Mouse (Mus musculus) spleen, adult 2 months (tissue): Measurements from ENCODE around the gene Pde4d. TPM values are rescaled to one million over a fixed set of nuclear protein-coding genes. Genes with fewer than 3 reads are reported as not detected.

Experiments
- DNase-seq, 2 experiments: peaks; one replicate each; pipeline versions ENCODE4 v3.0.0 to v3.0.0-alpha.2; 2012 to 2021; ENCODE audit warnings: low spot score in 2 of 2, low read depth in 1 of 2
- H3K27ac ChIP-seq: fragments of 200-500 bp; 2 replicates; pipeline ENCODE4 v1.5.1; 2012; ENCODE audit warnings: low read length, inconsistent platforms; ENCODE audit not compliant: insufficient read depth
- H3K27me3 ChIP-seq: fragments of 200-500 bp; 2 replicates; pipeline ENCODE4 v1.6.1; 2012; ENCODE audit warnings: mild to moderate bottlenecking, moderate library complexity, low read length, inconsistent platforms; ENCODE audit not compliant: control insufficient read depth, insufficient read depth
- H3K36me3 ChIP-seq: fragments of 200-500 bp; 2 replicates; pipeline ENCODE4 v1.6.1; 2012; ENCODE audit warnings: mild to moderate bottlenecking, low read length, inconsistent platforms; ENCODE audit not compliant: control insufficient read depth, insufficient read depth
- H3K4me1 ChIP-seq: fragments of 200-500 bp; 2 replicates; pipeline ENCODE4 v1.6.1; 2011; ENCODE audit warnings: inconsistent platforms; ENCODE audit not compliant: control insufficient read depth, insufficient read depth, insufficient read length
- H3K4me3 ChIP-seq: fragments of 200-500 bp; 2 replicates; pipeline ENCODE4 v1.5.1; 2011; ENCODE audit warnings: mild to moderate bottlenecking, inconsistent platforms; ENCODE audit not compliant: insufficient read depth, insufficient read length; ENCODE audit errors: extremely low read depth
- CTCF ChIP-seq: fragments of 200-500 bp; IDR thresholded peaks from 2 replicates; pipeline ENCODE4 v1.5.1; 2011; ENCODE audit warnings: mild to moderate bottlenecking, inconsistent platforms; ENCODE audit not compliant: insufficient read depth, insufficient read length, insufficient replicate concordance; ENCODE audit errors: extremely low read depth
- POLR2A ChIP-seq: fragments of 200-500 bp; IDR thresholded peaks from 2 replicates; pipeline ENCODE4 v1.6.1; 2011; ENCODE audit warnings: low read depth, low read length, inconsistent platforms
- WGBS: fragments of 180-500 bp; shearing (Covaris S2); methylation state at CpG from one replicate; pipeline ENCODE4 v1.1.7; 2018; 5-methylcytosine and 5-hydroxymethylcytosine counted together
- polyA plus RNA-seq: library from polyadenylated mRNA; depleted of rRNA; stranded (reverse); fragments of >200 nt; gene quantifications from 2 replicates; pipeline ENCODE4 v1.2.3, GENCODE M21; 2012

The Pde4d gene
- polyA plus RNA-seq, 1 experiment, result 4.8 TPM

- Histone ChIP-seq H3K27me3 (no peaks in the 10 kb centered on the region), H3K36me3 (no peaks in the 10 kb centered on the region), H3K27ac (no peak overlapping the region), H3K4me1 (no peaks in the 10 kb centered on the region), H3K4me3 (no peak overlapping the region)
- WGBS, result 76% methylated on average over 12 of the region's 12 CpGs
- no peak for DNase-seq
- TF ChIP-seq CTCF, result no peak
- no peak for TF ChIP-seq POLR2A
Observed at GRCm38 (mm10) chr13:109558341-109559257, 1108.9 kb downstream of the Pde4d start.

- Histone ChIP-seq H3K27me3 (no peaks in the 10 kb centered on the region), H3K4me3 (no peak overlapping the region), H3K27ac (no peak overlapping the region), H3K4me1 (no peaks in the 10 kb centered on the region), H3K36me3 (no peaks in the 10 kb centered on the region)
- TF ChIP-seq POLR2A (no peak), CTCF (no peak)
- DNase-seq, result no peak
- 70% methylated on average over 4 of the region's 4 CpGs for WGBS
Observed at GRCm38 (mm10) chr13:109560261-109560660, 1110.5 kb downstream of the Pde4d start.

GRCm38 (mm10) chr13:109568638-109569468 is 1119.1 kb downstream of the Pde4d start:
- TF ChIP-seq POLR2A (no peak), CTCF (no peak)
- H3K4me1 ChIP-seq, result no peaks in the 10 kb centered on the region
- 92% methylated on average over 20 of the region's 20 CpGs for WGBS
- no peaks in the 10 kb centered on the region for H3K36me3 ChIP-seq
- no peak overlapping the region for H3K27ac ChIP-seq
- H3K4me3 ChIP-seq, result no peak overlapping the region
- H3K27me3 ChIP-seq, result no peaks in the 10 kb centered on the region
- no peak for DNase-seq

GRCm38 (mm10) chr13:109569491-109569890 is 1119.7 kb downstream of the Pde4d start:
- Histone ChIP-seq H3K36me3 (no peaks in the 10 kb centered on the region), H3K27me3 (no peaks in the 10 kb centered on the region), H3K4me3 (no peak overlapping the region), H3K27ac (no peak overlapping the region), H3K4me1 (no peaks in the 10 kb centered on the region)
- no peak for DNase-seq
- WGBS, result 85% methylated on average over 5 of the region's 5 CpGs
- no peak for TF ChIP-seq POLR2A
- no peak for TF ChIP-seq CTCF

GRCm38 (mm10) chr13:109576725-109577124 is 1127.0 kb downstream of the Pde4d start:
- no peaks in the 10 kb centered on the region for H3K27me3 ChIP-seq
- no peaks in the 10 kb centered on the region for H3K4me1 ChIP-seq
- DNase-seq, result no peak
- H3K27ac ChIP-seq, result no peak overlapping the region
- WGBS, result 77% methylated on average over 1 of the region's 1 CpGs
- TF ChIP-seq POLR2A (no peak), CTCF (no peak)
- no peaks in the 10 kb centered on the region for H3K36me3 ChIP-seq
- H3K4me3 ChIP-seq, result no peak overlapping the region

GRCm38 (mm10) chr13:109577454-109577853 is 1127.7 kb downstream of the Pde4d start:
- Histone ChIP-seq H3K27me3 (no peaks in the 10 kb centered on the region), H3K4me3 (no peak overlapping the region), H3K27ac (no peak overlapping the region), H3K36me3 (no peaks in the 10 kb centered on the region), H3K4me1 (no peaks in the 10 kb centered on the region)
- WGBS, result 90% methylated on average over 5 of the region's 5 CpGs
- no peak for DNase-seq
- TF ChIP-seq POLR2A (no peak), CTCF (no peak)

- TF ChIP-seq CTCF (no peak), POLR2A (no peak)
- no peak overlapping the region for H3K4me3 ChIP-seq
- no peak for DNase-seq
- no peaks in the 10 kb centered on the region for H3K36me3 ChIP-seq
- no peak overlapping the region for H3K27ac ChIP-seq
- no peaks in the 10 kb centered on the region for H3K27me3 ChIP-seq
- WGBS, result 92% methylated on average over 4 of the region's 4 CpGs
- no peaks in the 10 kb centered on the region for H3K4me1 ChIP-seq
Observed at GRCm38 (mm10) chr13:109577901-109578300, 1128.2 kb downstream of the Pde4d start.
